Mouse (Mus musculus) adrenal gland, postnatal 4 days (tissue): Measurements from ENCODE around the gene Wdfy2. TPM values are rescaled to one million over a fixed set of nuclear protein-coding genes. Genes with fewer than 3 reads are reported as not detected.
"Not testable (repeated sequence)": the region's sequence is repeated elsewhere in the genome, so short reads cannot be mapped to it uniquely, and the experiment has no call there.

Experiments used
- DNase-seq, 2 experiments: peaks; one replicate each; pipeline ENCODE4 v3.0.0; 2021 to 2022; ENCODE audit warnings: low spot score in 2 of 2, mixed read lengths in 2 of 2
- total RNA-seq, 2 experiments: library from RNA; stranded (reverse); gene quantifications; 2 replicates each; pipeline ENCODE4 v1.2.3; 2021

Wdfy2 gene
- total RNA-seq, 2 experiments from 2014 or later: 33.7 to 35.2 TPM

DNA sequence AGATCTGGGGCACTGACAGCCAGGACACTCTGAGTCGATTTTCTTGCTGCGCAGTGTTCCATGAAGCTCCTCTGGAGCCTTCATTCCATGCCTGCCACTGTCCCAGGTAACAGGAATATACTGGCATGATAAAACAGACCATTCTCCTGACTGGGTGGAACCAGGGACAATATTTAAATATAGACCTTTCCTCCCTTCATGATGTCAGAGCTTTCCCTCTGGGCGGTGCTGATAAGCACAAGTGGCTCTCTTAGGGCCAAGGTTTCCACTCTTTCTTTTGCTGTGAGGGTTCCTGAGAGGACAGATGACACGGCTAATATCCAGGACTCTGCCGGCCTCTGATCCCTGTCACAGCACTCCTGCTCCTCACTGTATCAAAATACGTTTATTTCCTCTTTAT is 40.6 kb downstream of the Wdfy2 start:
- DNase-seq: no peak

DNA sequence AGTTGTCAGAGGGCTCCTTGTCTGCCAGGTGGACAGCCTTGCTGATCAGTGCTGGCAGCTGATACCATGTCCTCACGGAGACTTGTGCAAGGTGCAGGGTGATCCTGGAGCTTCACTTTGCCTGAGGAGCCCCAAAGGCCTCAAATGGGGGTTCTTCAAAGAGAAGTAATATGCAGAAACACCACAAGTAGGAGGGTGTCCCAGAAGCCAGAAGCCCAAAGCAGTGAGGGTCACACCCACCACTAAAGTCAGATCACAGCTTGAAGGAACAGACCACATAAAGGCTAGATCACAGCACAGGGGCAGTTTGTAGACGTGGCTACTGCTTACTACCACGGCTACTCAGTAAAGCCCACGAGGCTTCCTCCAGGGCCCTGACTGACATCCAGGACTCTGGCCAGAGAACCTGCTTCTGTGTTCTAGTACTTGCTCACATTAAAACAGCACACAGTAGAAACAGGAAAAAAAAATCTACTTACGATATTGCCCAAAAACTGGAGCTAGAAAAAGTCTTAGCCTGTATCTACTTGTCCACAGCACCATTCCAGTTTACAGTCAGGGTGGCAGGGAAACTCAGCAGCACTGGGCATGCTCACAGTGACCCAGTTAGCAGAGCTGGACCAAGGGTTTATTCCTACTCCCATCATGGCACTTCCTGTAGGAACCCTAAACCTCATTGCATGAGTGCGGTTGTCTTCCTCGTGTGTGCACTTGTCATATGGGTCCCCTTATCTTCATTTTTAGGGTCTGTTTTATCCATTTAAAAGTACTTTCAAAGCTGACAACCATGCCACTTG is 41.4 kb downstream of the Wdfy2 start:
- DNase-seq: no peak

DNA sequence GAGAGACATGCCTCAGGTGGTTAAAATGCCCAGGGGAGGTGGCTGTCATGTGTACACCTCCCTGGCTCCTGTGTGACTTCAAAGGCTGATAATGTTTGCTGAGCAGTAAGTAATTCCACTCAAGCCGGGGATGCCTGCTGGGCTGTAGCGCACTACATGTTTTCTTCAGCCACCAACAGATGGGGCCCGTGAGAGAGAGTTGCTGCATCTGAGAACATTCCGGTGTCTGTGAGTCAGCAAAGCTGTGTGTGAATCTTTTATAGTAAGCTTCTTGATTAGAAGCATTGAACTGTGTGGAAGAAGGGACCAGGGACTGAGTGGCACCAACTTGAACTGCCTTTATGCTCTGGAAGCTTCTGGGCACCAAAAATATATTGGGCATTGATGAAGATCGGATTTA is 42.0 kb downstream of the Wdfy2 start:
- DNase-seq: peak in 1 of 2 experiments; percentile 44

DNA sequence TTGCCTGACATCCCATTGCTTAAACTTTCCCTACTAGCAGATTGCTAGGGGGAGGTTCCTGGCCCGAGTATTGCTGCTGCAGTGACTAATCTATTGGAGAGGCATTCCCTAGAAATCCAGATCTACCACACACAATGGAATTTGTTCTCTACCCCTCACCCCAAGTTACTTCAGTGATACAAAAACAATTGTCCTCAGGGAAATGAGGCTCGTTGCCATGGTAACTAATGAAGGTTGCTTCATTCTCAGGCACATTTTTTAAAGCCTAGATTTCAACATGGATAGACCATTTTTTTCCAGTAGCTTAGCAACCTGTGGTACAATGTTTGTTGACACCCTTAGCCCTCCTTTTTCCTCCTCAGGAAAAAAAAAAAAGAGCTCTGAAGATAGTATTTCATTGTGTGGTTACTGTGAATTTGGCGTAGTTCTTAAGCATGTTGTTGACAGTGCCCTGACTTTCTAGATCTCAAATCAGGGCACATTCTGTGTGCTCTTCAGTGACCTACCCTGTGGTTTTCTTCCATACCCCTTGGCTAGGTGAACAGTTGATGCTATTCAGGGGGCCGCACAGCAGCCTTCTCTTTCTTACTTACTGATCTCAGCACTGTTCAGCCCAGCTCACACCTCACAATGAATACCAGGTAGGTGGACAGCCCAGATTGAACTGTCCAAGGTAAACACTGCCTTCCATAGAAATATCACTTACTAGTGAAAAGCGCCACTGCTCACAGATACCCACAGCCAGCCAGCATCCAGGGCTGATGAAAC is 42.8 kb downstream of the Wdfy2 start:
- DNase-seq: no peak

DNA sequence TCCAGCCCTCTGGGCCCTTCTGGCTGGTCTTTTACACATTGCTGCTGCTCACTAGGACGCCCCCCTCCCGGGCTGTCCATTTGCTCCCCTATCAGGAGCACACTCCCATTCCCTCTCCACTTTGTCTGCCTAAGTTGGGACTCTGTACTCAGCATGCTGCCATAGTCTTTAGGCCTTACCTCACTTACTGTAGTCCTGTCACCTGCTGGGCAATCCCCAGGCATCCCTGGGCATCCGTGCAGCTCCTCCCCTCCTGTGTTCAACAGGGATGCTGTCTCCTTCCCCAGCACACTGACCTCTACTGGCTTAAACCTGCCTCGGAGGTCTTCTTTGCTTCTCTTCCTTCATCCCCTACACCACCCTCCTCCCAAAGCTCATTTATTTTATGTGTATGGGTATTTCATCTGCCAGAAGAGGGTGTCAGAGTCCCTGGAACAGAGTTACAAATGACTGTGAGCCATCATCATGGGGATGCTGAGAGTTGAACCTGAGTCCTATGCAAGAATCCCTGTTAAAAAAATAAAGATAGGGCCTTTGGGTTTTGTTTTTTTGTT is 44.7 kb downstream of the Wdfy2 start:
- no peak for DNase-seq

DNA sequence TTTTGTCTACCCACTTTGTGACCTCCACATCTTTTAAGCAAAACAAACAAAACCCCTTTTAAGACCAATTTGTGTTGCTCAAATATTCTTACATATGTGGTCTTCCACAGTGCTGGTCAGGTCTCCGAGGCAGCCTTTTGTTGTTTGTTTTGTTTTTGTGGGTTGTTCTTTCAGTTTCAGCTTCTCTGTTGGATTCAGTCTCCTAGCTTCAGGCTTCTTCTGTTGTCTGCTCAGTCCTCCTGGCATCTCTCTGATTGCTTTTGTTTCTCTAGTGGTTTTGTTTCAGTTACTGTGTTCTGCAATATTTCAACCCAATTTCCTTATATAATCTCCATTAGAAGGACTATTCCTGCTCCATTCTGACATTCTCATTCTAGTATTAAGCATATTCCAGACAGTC is 46.1 kb downstream of the Wdfy2 start:
- no peak for DNase-seq

DNA sequence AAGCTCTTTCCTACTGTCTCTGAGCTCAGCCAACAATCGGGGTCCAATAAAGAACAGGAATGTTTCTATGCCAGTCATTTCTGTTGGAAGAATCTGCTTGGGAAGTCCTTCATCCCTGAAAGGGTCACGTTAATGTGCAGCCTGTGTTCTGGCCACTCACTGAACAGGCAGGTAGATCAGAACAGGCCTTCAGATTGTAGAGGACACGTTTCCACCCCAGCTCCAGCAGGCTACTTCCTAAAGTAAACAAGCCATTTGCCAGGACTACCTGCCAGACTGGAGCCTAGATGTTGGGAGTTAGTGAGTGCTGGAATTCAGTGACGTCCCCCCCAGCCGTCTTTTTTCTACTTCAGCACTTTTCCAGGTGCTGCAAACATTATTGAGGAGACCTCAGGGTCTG is 46.7 kb downstream of the Wdfy2 start:
- DNase-seq: no peak

DNA sequence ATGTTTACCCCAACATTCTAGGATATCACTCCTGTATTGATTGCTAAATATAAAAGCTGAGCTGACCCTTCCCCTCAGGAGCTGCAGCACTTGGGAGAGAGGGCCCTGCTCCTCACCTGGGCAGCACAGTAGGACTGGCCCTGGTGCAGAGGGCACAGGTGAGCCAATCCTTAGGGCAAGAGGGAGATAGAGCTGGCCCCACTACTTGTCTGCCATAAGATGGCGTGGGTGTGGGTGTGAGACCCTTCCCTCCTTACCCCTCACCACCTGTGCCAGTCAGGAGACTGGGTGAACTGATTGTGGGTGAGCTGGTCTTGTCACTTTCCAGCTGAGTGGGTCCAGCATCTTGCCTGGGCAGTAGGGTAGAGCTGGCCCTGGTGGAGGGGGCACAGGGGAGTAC is 47.2 kb downstream of the Wdfy2 start:
- DNase-seq: no peak

DNA sequence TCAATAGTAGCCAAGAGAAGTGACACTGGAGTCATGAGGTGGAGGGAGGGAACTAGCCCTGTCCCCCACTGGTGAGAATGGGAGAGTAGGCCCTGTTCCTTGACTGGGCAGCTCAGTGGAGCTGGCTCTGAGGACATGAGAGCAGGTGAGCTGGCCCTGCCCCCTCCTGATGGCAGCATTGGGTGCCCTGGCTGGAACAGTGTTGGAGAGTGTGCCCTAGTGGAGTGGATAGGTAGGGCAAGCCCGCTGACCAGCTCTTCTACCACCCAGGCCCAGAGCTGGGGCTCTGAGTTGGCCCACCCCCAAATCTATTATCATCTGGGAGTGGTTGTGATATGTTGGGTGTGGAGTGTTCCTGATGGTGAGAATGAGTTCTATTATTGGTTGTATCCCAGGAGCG is 47.7 kb downstream of the Wdfy2 start:
- no peak for DNase-seq

DNA sequence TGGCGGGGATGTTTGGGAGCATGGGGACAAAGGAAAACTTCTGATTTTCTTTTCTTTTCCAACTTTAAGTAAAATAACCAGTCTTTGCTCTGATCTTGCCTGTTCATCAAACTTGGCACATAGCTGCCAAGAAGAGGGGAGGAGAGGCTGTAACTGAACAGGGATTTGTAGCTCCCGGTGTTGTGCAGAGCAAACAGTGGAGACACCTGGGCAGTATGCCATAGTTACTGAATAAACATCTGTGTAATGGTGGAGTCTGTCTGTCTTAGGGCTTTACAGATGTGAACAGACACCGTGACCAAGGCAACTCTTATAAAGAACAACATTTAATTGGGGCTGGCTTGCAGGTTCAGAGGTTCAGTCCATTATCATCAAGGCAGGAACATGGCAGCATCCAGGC is 53.9 kb downstream of the Wdfy2 start:
- no peak for DNase-seq

DNA sequence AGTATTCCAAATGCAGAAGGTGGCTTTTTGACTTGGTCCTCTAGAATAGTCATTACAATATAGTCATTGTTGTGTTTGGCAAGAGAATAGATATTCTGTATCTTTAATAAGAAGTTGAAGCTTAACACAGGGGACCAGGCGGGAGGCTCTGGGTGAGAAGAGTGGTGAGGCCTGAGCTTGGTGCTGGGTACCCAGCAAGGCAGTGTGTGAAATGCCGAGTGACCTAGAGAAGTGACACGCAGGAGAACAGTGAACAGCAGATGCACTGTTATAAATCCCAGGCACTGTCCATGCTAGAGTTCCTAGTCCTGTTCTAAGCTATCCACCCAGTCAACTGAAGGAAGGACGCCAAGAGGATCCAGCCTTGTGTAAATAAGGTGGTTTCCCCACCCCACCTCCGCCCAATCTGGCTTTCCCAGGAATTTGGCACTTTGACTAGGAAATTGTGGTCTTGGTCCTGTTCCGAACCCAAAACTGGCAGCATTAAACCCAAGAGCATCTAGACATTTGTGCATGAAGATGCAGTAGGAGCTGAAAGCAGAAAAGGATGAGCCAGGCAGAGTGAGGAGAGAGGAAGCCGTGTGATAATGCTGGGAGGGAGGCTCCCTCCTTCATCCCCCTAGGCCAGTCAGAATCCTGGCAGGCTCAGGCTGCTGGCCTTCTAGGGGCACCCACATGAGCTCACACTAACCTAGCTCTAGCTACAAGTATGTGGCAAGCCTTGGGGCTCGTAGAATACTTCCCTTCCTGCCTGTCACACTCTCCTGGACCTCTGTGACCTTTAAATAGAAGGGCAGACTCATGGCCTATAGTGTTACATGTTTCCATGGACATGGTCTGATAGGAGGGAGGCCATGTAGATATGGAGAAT is 55.5 kb downstream of the Wdfy2 start:
- DNase-seq: no peak

DNA sequence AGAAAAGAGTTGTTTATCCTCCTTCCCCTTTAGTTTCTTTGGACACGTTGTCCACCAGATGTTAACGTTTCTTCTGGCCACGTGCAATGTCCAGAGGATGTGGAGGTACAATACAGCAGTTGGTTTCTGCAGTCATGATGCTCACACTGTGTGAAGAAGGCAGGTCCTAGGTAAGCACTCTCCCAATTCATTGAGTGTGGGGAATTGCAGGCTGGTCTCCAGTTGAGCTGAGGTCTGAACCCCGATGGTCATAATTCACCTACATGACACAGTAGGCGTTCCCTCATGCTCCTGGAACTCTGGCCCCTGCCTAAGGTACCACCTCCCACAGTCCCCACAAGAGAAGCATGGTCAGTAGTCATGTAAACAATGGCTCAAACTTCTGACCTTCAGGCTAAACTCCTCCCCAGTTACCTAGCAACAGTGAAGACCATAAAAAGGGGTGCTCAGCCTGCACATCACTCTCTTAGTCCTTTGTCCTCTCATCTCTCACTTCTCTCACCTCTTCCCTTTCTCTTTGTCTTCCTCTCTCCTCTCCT is 56.2 kb downstream of the Wdfy2 start:
- DNase-seq: not testable (repeated sequence)

DNA sequence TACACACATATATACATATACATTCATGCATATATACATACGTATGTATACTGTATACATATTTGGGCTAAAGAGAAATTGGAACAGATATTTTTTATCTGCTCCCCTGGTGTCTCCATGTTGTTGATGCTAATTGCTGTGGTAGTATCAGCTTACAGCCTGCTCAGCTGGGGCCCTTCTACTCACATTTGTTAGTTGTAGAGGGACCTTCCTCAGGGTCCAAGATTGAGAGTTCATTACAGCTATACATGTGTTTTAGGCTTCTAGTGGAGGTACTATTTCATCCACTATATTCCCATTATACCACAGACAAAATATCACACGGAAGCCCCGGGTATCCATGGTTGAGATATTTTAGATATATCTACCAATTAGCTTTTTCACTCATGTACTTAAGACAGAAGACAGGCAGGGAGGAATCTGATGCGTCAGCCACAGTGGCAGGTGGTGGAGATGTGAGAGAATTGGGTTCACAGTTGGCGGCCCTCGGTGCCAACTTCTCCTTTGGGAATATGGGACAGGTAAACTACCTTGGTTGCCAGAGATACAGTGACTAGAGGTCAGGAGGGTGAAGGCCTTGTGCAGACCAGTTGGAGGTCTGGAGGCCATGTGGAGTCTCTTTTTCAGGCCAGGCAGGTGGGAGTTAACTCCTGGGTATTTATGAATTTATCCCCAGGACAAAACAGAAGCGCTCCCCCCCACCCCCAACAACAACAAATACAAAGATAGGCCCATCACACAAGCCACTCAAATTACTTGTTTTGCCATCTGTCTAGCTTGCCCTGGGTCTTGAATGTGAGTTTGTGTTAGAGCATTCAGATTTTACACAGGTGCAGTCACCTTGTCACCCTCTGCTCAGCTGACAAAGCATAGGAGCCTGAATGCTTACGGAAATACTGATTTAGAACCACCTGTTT is 57.7 kb downstream of the Wdfy2 start:
- no peak for DNase-seq

DNA sequence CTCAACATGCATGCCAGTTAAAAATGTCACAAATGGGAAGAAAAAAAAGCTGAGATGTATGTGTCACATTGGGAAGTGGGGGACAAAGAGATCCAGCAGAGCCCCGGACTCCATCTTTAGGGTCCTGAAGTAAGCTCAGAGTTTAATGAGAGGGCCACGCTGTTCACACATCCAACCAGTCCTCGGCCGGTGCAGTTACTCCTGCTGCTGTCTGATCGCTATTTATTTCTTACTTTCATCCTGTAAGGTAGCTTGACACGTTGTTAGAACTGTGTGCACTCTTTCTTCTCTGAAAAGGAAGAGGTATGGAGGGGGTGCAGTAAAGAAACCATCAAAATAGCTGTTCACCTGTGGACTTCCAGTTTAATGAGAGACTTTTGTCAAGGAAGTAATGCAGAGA is 60.6 kb downstream of the Wdfy2 start:
- no peak for DNase-seq

DNA sequence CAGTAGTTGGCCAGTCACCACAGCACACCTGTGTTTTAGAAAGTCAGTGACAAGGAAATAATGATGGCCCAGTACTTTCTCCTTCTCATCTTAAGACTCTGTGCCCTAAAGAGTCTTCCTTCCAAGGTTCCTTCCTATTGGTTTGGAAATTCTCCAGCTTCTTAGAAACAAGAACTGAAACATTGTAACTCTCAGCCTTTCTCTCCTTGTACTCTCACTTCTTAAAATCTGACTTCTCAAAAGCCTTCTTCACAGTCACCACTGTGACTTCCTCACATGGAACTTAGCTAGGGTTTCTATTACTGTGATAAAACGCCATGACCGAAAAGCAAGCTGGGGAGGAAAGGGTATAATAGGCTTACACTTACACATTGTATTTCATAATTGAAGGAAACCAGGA is 70.4 kb downstream of the Wdfy2 start:
- DNase-seq: no peak

DNA sequence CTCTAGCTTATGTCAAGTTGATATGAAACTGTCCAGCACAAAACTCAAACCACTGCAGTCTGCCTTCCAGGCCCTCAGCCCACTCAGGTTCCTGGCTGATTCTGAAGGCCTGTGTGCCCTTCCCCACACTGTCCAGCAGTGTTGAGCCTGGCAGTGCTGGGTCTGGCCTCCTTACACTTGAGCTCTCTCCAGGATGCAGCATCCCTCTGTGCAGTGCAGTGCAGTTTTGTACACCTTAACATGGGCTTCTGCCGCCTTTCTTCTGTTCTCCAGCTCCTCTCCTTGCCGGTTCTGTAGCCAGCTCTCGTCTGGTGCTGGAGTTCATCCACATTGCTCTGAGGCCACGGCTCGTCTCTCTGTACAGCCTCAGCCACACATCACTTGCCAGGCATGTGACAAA is 71.1 kb downstream of the Wdfy2 start:
- DNase-seq: no peak

DNA sequence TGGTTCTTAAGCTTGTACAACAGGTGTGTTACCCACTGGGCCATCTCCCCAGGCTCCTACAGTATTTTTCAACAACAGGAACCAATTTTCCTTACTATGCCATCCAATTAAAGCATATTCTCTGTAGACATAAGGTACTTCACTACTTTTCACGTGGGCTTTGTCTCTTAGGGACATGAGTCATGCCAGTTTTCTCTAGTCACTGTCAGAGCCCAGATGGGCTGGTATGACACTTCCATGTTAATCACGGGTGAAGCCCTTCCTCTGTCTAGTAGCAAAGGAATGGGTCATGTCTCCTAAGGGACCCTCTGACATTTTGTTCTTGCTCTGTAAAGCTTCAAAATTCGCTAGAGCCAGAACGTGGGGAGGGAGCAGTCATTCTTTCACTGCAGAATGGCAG is 73.4 kb downstream of the Wdfy2 start:
- no peak for DNase-seq

DNA sequence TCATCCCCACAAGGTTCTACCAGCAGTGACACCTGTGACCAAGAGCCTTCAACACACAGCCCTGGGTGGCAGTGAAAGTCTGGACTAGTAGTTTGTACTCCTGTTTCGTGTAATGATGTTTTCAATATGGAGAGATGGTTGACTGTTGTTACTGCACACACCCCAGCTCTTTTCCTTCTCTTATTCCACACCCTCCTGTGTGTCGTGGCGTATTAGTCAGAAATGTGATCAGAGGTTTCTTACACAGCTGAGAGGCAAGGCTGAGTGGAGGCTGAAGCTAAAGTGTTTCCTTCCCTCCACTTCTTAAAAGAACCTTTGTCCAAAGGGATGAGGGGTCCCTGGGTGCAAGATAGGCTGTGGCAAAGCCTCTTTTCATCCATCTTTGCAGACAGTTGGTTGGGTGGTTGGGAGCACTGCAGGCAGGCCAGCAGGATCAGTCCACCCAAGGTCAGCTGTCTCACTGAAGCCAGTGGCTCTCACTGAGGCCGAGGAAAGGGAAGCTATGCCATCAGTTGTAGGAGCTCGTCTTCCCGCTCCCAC is 77.7 kb downstream of the Wdfy2 start:
- no peak for DNase-seq

DNA sequence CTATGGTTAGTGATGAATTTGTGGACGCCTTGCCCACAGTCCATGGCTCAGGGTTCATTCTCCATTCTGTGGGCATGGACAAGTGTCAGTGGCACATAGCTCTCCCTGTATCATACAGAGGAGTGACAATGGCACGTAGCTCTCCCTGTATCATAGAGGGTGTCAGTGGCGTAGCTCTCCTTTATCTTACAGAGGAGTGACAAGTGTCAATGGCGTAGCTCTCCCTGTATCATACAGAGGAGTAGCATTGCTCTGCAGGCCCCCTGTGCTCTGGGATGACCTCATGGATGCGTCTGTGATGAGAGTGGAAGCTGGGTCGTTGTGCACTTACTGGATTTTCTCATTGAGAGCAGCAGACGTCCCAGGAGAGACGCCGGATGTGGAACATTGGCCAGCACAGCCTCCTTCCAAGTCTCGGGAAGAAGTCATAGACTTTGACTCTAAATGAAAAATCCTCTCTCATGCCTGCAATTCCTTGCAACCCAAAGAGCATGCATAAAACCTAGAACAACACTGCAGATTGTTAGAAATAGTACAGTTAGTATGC is 79.1 kb downstream of the Wdfy2 start:
- no peak for DNase-seq

DNA sequence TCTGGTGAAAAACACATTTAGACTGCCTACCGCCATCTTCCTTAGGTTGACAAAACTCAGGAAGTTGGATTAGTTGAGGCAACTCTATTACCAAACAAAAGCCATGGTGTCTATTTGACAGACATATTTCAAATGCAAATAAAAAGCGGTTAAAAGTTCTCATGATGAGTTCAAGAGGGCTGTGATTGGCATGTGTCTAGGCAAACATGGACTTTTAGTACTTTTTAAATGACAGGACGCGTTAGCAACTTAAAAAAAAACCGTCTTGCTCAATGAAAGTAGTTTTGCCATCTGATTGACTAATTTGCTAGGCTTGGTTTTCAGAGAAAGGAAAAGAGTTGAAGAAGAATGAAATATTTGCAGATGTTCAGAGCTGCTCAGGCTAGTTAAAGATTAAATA is 83.9 kb downstream of the Wdfy2 start:
- DNase-seq: no peak
